27 mouse cellular contexts compared by ENCODE assay signal in the genomic region with DNA sequence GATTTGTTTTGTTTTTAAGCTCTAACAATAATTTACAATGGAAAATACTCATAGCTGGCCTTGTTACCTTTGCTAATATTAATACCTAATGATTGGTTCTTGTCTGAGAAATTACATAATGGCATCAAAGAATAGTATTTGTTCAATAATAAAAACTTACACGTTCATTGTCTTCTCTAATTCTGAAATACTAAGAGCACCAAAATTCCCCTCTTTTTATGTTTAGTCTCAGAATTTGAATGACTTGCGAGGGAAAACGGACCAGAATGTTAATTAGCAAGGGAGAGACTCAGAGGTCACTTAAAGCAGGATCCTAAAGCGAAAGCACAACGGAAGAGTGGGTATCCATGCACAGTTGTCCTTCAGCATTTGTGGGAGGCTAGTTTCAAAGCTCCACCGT.
"Had no signal": no experiment of that assay in that cellular context is flagged by ENCODE, and none has a peak within 500 bp of the region (broad histone marks: within the 10 kb centered on the region; RNA-seq: fewer than 3 reads in every experiment).

No protein-coding gene starts in this region.

- H3K4me1 ChIP-seq: heart, embryonic 15.5 days; hindbrain, embryonic 13.5 days; hindbrain, embryonic 15.5 days; limb, embryonic 15.5 days had no signal

- H3K4me3 ChIP-seq: heart, adult 2 months; heart, embryonic 13.5 days; heart, embryonic 15.5 days; hindbrain, embryonic 13.5 days; hindbrain, embryonic 15.5 days; kidney, embryonic 15.5 days; limb, embryonic 13.5 days; limb, embryonic 15.5 days; liver, embryonic 12.5 days had no signal

- H3K9ac ChIP-seq: heart, embryonic 13.5 days; heart, embryonic 15.5 days; hindbrain, embryonic 13.5 days; hindbrain, embryonic 15.5 days; kidney, embryonic 15.5 days; limb, embryonic 13.5 days; limb, embryonic 15.5 days; liver, embryonic 12.5 days; liver, embryonic 14.5 days had no signal

- ATAC-seq: hindbrain, postnatal 0 days; intestine, embryonic 16.5 days; liver, embryonic 12.5 days had no signal

- H3K36me3 ChIP-seq: heart, embryonic 15.5 days; kidney, embryonic 15.5 days; limb, embryonic 15.5 days; liver, embryonic 12.5 days had no signal

- DNase-seq: gastrocnemius, postnatal 14 days; gastrocnemius, postnatal 36 days; heart, adult 11 months; heart, adult 2 months; heart, postnatal 14 days; heart, postnatal 36 days; kidney, adult 11 months; kidney, adult 2 months; kidney, adult 9 months; kidney, postnatal 14 days; kidney, postnatal 36 days; layer of hippocampus, adult 9-11 months; layer of hippocampus, postnatal 36 days; left cerebral cortex, postnatal 4 days had no signal

- H3K27ac ChIP-seq: heart, adult 2 months; heart, embryonic 13.5 days; heart, embryonic 15.5 days; hindbrain, embryonic 13.5 days; hindbrain, embryonic 15.5 days; hindbrain, postnatal 0 days; kidney, embryonic 15.5 days; kidney, postnatal 0 days; limb, embryonic 13.5 days; limb, embryonic 15.5 days; liver, embryonic 12.5 days; liver, embryonic 14.5 days had no signal

- H3K9me3 ChIP-seq: heart, embryonic 13.5 days; heart, embryonic 15.5 days; hindbrain, embryonic 13.5 days; hindbrain, embryonic 15.5 days; kidney, embryonic 15.5 days; limb, embryonic 13.5 days; limb, embryonic 15.5 days; liver, embryonic 12.5 days had no signal

- H3K4me2 ChIP-seq: heart, embryonic 11.5 days; heart, embryonic 13.5 days; heart, embryonic 15.5 days; hindbrain, embryonic 13.5 days; hindbrain, embryonic 15.5 days; kidney, embryonic 15.5 days; limb, embryonic 13.5 days; limb, embryonic 15.5 days; liver, embryonic 12.5 days had no signal

- H3K27me3 ChIP-seq: heart, embryonic 13.5 days; heart, embryonic 15.5 days; hindbrain, embryonic 13.5 days; hindbrain, embryonic 15.5 days; kidney, embryonic 15.5 days; limb, embryonic 13.5 days; limb, embryonic 15.5 days; liver, embryonic 12.5 days had no signal
